Mouse (Mus musculus) lung, embryonic 16.5 days (tissue): ENCODE measurements around the gene Prkcb. TPM values are rescaled to one million over a fixed set of nuclear protein-coding genes. Genes with fewer than 3 reads are reported as not detected.

Source experiments
- ATAC-seq: fragments of 200-750 bp; cut with Nextera tagmentation; 2 replicates; pipeline ENCODE4 v1.8.0; 2017; ENCODE audit warnings: low read depth, mild to moderate bottlenecking, moderate library complexity
- H3K27ac ChIP-seq: fragments of 300-500 bp; sonication (generic); 2 replicates; pipeline ENCODE4 v1.5.1; 2014; ENCODE audit warnings: mild to moderate bottlenecking, control low read depth, low read length
- H3K27me3 ChIP-seq: fragments of 300-500 bp; sonication (generic); 2 replicates; pipeline ENCODE4 v1.6.1; 2014; ENCODE audit warnings: low read depth, low read length, mixed read lengths; ENCODE audit not compliant: control insufficient read depth, insufficient read depth
- H3K36me3 ChIP-seq: fragments of 300-500 bp; sonication (generic); 2 replicates; pipeline ENCODE4 v1.6.1; 2014; ENCODE audit warnings: low read length; ENCODE audit not compliant: control insufficient read depth, insufficient read depth
- H3K4me1 ChIP-seq: fragments of 300-500 bp; sonication (generic); replicated peaks from 2 replicates; pipeline ENCODE4 v1.6.1; 2014; ENCODE audit warnings: low read length, mixed read lengths; ENCODE audit not compliant: control insufficient read depth, insufficient read depth
- H3K4me2 ChIP-seq: fragments of 300-500 bp; sonication (generic); 2 replicates; pipeline ENCODE4 v1.6.1; 2014; ENCODE audit warnings: low read depth, low read length, control low read depth
- H3K4me3 ChIP-seq: fragments of 300-500 bp; sonication (generic); 2 replicates; pipeline ENCODE4 v1.5.1; 2014; ENCODE audit warnings: mild to moderate bottlenecking, low read length, control low read depth
- H3K9ac ChIP-seq: fragments of 300-500 bp; sonication (generic); 2 replicates; pipeline ENCODE4 v1.6.1; 2014; ENCODE audit warnings: low read length, control low read depth
- H3K9me3 ChIP-seq: fragments of 300-500 bp; sonication (generic); 2 replicates; pipeline ENCODE4 v1.6.1; 2016; ENCODE audit warnings: low read length; ENCODE audit not compliant: control insufficient read depth
- WGBS: fragments of 180-500 bp; shearing (Covaris S2); extraction: QIAGEN DNeasy Blood & Tissue Kit; methylation state at CpG from one replicate; pipeline ENCODE4 v1.1.7; 2014; 5-methylcytosine and 5-hydroxymethylcytosine counted together
- polyA plus RNA-seq: library from polyadenylated mRNA; unstranded; fragments of >200 nt; fragmentation: Nextera tagmentation; extraction: Ambion mirVana; gene quantifications from 2 replicates; pipeline ENCODE4 v1.2.1, GENCODE M21; 2015

The Prkcb gene
- polyA plus RNA-seq, 1 experiment from 2014 or later = 4.1 TPM

DNA sequence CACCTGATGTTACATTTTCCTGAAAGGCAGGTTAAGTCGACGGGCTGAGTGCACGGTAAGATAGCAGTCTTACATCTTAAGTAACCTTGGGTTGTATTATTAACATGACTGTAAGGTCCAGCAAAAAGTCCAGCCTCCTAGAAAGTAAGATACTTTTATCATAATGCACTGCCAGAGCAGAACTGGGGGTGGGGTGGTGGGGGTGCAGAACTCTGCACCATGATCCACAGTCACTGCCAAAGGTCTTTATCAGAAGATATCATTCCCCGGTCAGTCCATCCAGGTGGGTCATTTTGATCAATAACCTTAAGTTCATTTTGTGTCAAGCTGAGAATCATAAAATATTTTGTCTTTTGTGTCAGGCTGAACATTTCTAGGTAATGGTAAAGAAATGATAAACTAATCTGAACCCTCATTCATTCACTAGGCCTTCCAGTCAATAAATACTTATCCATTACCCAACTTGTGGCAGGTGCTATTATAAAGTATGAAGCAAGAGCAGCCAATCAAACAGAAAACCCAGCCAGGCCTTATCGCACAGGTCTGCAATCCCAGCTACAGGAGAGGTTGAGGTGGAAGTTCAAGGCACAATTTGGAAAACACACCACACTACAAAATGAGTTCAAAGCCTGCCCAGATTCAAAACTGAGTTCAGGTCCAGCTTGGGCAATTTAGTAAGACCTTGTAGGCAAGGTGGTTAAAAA lies 369.0 kb downstream of the Prkcb start:
- H3K27me3 ChIP-seq = no peaks in the 10 kb centered on the region
- no peak overlapping the region for H3K27ac ChIP-seq
- no peak for ATAC-seq
- no peaks in the 10 kb centered on the region for H3K36me3 ChIP-seq
- WGBS = 91% methylated on average over 5 of the region's 5 CpGs
- no peaks in the 10 kb centered on the region for H3K4me1 ChIP-seq
- no peaks in the 10 kb centered on the region for H3K9me3 ChIP-seq
- H3K9ac ChIP-seq = no peak overlapping the region
- H3K4me3 ChIP-seq = no peak overlapping the region
- H3K4me2 ChIP-seq = no peak overlapping the region

DNA sequence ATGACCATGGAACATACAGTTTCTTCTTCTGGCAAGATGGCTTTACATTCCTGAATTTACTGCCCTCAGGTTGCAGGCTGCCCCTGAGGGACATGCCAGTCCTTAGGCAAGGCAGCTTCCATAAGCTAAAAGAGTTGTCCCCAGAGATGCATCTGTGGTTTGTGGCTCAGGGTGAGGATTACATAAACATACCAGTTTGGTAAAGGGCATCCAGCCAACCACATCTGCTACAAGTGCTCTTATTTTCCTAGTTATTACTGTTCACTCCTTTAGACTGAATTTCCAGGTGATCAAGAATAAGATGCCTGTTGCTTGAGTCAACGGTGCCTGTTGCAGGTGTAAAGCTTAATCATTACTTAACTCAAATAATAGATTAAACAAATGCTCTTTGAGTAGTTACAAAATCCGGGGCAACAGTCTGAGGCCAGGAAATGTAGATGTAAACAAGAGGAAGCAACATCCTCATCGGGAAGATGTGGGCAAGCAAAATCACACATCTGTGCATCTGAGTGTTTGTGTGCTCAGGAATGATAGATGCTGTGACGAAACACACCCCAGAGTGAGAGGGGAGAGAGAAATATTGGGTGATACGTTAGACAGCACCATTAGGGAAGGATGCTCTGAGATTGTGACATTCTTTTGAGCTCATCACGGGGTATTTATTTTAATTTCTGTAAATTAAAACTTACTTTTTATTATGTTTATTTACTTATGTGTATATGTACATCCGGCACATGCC lies 376.9 kb downstream of the Prkcb start:
- ATAC-seq = peak; percentile 74; the same call in 1 of the 2 replicates
- Histone ChIP-seq H3K4me1 (peaks cover 5% of the 10 kb centered on the region; the same call in 1 of the 2 replicates), H3K9ac (no peak overlapping the region), H3K4me2 (no peak overlapping the region), H3K36me3 (no peaks in the 10 kb centered on the region), H3K9me3 (no peaks in the 10 kb centered on the region), H3K27me3 (no peaks in the 10 kb centered on the region), H3K4me3 (no peak overlapping the region), H3K27ac (no peak overlapping the region)
- WGBS = 19% methylated on average over 7 of the region's 7 CpGs

DNA sequence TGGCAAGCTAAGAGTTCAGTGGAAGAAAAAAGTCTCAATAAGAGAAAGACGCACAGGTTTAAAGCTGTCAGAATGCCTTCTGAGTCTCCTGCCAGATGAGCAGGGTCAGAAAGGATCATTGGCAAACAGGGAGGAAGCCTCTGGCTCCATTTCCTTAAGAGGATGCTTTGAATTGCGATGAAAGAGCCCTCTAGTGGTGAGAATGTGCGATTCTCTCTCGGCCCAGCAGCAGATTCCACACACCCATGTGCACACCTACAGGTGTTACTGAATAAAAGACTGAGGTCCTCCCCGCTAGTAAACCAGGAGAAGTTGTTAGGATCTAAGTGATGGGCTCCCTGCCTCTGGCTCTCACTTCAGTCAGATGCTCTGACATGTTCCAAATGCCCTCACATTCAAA lies 379.4 kb downstream of the Prkcb start:
- H3K4me1 ChIP-seq = peaks cover 5% of the 10 kb centered on the region; the same call in 1 of the 2 replicates
- no peaks in the 10 kb centered on the region; the same call in 1 of the 2 replicates for H3K27me3 ChIP-seq
- WGBS = 24% methylated on average over 5 of the region's 5 CpGs
- ATAC-seq = no peak
- H3K27ac ChIP-seq = no peak overlapping the region
- H3K9ac ChIP-seq = no peak overlapping the region
- no peak overlapping the region for H3K4me3 ChIP-seq
- H3K36me3 ChIP-seq = no peaks in the 10 kb centered on the region
- H3K4me2 ChIP-seq = no peak overlapping the region
- no peaks in the 10 kb centered on the region for H3K9me3 ChIP-seq

DNA sequence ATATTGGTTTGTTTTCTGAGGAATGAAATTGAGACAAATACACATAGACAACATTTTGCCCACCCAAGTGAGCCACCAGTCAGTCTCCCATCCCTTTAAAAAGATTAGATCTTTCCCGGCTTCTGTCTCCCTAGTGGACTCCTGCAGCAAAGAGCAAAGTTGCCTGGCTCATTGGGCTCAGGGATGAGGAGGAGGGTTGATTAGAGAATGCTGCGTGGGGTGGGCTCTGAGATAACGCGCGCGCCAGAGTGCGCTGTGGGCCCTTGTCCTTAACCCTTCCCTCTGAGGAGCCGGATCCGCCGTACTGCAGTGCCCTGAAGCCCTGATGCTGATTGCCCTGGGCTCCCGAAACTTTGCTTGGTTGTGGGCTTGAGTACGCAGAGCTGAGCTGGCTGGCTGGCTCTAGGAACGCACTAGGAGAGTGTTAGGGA lies 381.9 kb downstream of the Prkcb start, which contains the start of gene Cacng3:
Gene Cacng3, plus strand, starts transcription at position 51 of the 431 bp plus-strand sequence.
- no peak; the same call in 1 of the 2 replicates for ATAC-seq
- WGBS = 14% methylated on average over 13 of the region's 13 CpGs

DNA sequence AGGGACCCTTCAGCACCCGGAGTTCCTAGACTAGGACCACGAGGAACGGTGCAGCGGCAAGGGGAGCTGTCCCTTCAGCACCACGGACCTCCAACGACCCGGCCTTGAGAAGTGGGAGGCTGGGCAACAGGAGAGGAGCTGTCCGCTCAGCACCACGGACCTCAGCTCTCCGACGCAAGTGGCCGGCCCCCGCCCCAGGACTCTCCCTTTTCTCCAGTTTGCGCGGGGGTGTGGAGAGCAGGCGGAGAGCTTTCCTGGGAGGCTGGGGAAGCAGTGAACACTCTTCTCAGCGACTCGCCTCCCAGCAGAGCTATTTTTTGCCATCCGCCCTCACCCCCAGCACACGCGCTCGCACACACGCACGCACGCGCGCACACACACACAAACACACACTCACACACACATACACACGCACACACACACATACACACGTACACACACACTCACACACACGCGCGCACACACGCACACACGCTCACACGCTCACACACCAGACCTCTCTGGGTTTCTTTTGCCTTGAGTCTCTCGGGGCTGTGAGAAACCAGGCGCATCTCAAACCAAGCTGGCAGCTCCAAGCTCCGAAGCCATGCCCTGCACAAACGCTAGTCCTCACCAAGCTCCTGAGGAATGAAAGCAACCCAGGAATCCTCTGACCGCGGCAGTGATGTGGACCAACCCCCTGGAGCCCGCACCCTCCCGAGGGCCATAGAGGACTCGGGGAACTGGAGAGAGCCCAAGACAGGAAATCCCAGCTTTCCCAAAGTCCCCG lies 382.5 kb downstream of the Prkcb start:
- Histone ChIP-seq H3K9ac (no peak overlapping the region), H3K27me3 (no peaks in the 10 kb centered on the region; the same call in 1 of the 2 replicates), H3K9me3 (no peaks in the 10 kb centered on the region), H3K36me3 (no peaks in the 10 kb centered on the region), H3K4me1 (peaks cover 2% of the 10 kb centered on the region; the same call in 1 of the 2 replicates), H3K4me3 (no peak overlapping the region), H3K4me2 (peak overlapping the region; percentile 35; the same call in 1 of the 2 replicates), H3K27ac (no peak overlapping the region)
- 7% methylated on average over 43 of the region's 45 CpGs for WGBS
- peak; percentile 94 for ATAC-seq

More for the DNA sequence above, 381.9 kb downstream of the Prkcb start, which contains the start of gene Cacng3:
- Histone ChIP-seq H3K36me3 (no peaks in the 10 kb centered on the region), H3K27ac (no peak within 1 kb of the TSS), H3K9ac (no peak within 1 kb of the TSS), H3K4me2 (peak within 1 kb of the TSS; percentile 35; the same call in 1 of the 2 replicates), H3K4me3 (no peak within 1 kb of the TSS), H3K27me3 (no peaks in the 10 kb centered on the region; the same call in 1 of the 2 replicates), H3K9me3 (no peaks in the 10 kb centered on the region), H3K4me1 (peaks cover 5% of the 10 kb centered on the region; the same call in 1 of the 2 replicates)

DNA sequence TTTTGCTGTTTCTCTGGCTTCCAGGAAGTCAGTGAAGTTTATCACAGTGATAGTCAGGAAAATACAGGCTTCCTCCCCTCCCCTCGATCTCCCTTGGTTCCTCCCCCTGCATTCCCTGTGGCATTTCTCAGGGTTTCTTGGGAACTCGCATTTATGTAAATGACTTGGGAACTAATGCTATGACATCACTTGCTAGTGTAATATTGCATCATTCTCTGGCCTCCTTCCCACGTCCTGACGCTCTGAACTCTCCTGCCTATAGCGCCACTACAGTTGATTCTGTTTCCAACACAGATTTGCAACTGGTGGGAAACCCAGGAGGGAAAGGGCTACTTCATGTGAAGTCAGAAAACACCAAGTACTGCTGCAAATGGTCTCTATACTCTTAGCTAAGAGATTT lies 384.4 kb downstream of the Prkcb start:
- Histone ChIP-seq H3K4me3 (no peak overlapping the region), H3K36me3 (no peaks in the 10 kb centered on the region), H3K27me3 (no peaks in the 10 kb centered on the region; the same call in 1 of the 2 replicates), H3K9ac (no peak overlapping the region), H3K4me2 (no peak overlapping the region), H3K27ac (no peak overlapping the region), H3K4me1 (no peaks in the 10 kb centered on the region), H3K9me3 (no peaks in the 10 kb centered on the region)
- no peak for ATAC-seq
- 37% methylated on average over 5 of the region's 5 CpGs for WGBS

DNA sequence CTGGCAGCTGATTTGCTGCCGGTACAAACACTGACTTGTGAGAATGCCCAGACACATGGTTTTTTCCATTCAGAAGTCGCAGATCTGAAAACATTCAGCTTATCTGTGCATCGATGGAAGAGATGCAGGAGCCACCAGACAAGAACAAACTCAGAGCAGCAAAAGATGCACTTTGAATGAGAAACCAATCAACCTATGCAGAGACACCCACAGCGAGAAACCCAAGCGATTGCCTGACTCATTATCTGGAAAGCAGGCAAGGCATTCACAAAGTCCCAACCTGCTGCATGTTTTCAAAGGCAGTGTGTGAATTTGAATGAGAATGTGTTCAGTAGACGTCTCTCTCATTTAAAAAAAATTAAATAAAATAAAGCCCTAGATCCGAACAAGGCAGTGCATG lies 386.7 kb downstream of the Prkcb start:
- no peak overlapping the region for H3K4me2 ChIP-seq
- H3K4me1 ChIP-seq = no peaks in the 10 kb centered on the region
- 79% methylated on average over 7 of the region's 7 CpGs for WGBS
- H3K36me3 ChIP-seq = no peaks in the 10 kb centered on the region
- H3K4me3 ChIP-seq = no peak overlapping the region
- no peaks in the 10 kb centered on the region for H3K9me3 ChIP-seq
- H3K9ac ChIP-seq = no peak overlapping the region
- ATAC-seq = no peak
- no peak overlapping the region for H3K27ac ChIP-seq
- H3K27me3 ChIP-seq = no peaks in the 10 kb centered on the region; the same call in 1 of the 2 replicates
